Mouse (Mus musculus): ENCODE measurements around the gene Srgap1. TPM values are rescaled to one million over a fixed set of nuclear protein-coding genes. Genes with fewer than 3 reads are reported as not detected.

The Srgap1 gene
- polyA plus RNA-seq, 1 experiment: not detected

- Histone ChIP-seq H3K4me3 (ENCODE audit: insufficient read depth, low read depth, low read length) (no peak overlapping the region), H3K4me1 (ENCODE audit: control insufficient read depth, insufficient read depth, low read length) (peaks cover 2% of the 10 kb centered on the region; the same call in 1 of the 2 replicates), H3K27ac (ENCODE audit: insufficient read depth, low read depth, low read length) (no peak overlapping the region)
- TF ChIP-seq POLR2A (IDR thresholded peaks at IDR 0.05; ENCODE audit: insufficient read depth, low read depth, low read length) (no peak), CTCF (IDR thresholded peaks at IDR 0.05; ENCODE audit: insufficient read depth, low read depth, low read length) (no peak)
- 90% methylated on average over 6 of the region's 6 CpGs for WGBS
Observed at GRCm38 (mm10) chr10:122025198-122025597, 21.9 kb downstream of the Srgap1 start.

GRCm38 (mm10) chr10:122020906-122021305 is 26.2 kb downstream of the Srgap1 start:
- H3K27ac ChIP-seq (ENCODE audit: insufficient read depth, low read depth, low read length): no peak overlapping the region
- WGBS: 93% methylated on average over 5 of the region's 5 CpGs
- TF ChIP-seq POLR2A (IDR thresholded peaks at IDR 0.05; ENCODE audit: insufficient read depth, low read depth, low read length) (no peak), CTCF (IDR thresholded peaks at IDR 0.05; ENCODE audit: insufficient read depth, low read depth, low read length) (no peak)
- H3K4me3 ChIP-seq (ENCODE audit: insufficient read depth, low read depth, low read length): no peak overlapping the region
- H3K4me1 ChIP-seq (ENCODE audit: control insufficient read depth, insufficient read depth, low read length): no peaks in the 10 kb centered on the region

GRCm38 (mm10) chr10:122020255-122020654 is 26.9 kb downstream of the Srgap1 start:
- no peak overlapping the region for H3K4me3 ChIP-seq (ENCODE audit: insufficient read depth, low read depth, low read length)
- TF ChIP-seq POLR2A (IDR thresholded peaks at IDR 0.05; ENCODE audit: insufficient read depth, low read depth, low read length) (no peak), CTCF (IDR thresholded peaks at IDR 0.05; ENCODE audit: insufficient read depth, low read depth, low read length) (no peak)
- no peak overlapping the region for H3K27ac ChIP-seq (ENCODE audit: insufficient read depth, low read depth, low read length)
- 80% methylated on average over 5 of the region's 5 CpGs for WGBS
- no peaks in the 10 kb centered on the region for H3K4me1 ChIP-seq (ENCODE audit: control insufficient read depth, insufficient read depth, low read length)

GRCm38 (mm10) chr10:122018594-122019048 is 28.5 kb downstream of the Srgap1 start:
- Histone ChIP-seq H3K4me1 (ENCODE audit: control insufficient read depth, insufficient read depth, low read length) (no peaks in the 10 kb centered on the region), H3K4me3 (ENCODE audit: insufficient read depth, low read depth, low read length) (no peak overlapping the region), H3K27ac (ENCODE audit: insufficient read depth, low read depth, low read length) (no peak overlapping the region)
- 64% methylated on average over 10 of the region's 10 CpGs for WGBS
- no peak for TF ChIP-seq CTCF (IDR thresholded peaks at IDR 0.05; ENCODE audit: insufficient read depth, low read depth, low read length)
- TF ChIP-seq POLR2A (IDR thresholded peaks at IDR 0.05; ENCODE audit: insufficient read depth, low read depth, low read length): no peak

- 93% methylated on average over 8 of the region's 8 CpGs for WGBS
- TF ChIP-seq CTCF (IDR thresholded peaks at IDR 0.05; ENCODE audit: insufficient read depth, low read depth, low read length) (no peak), POLR2A (IDR thresholded peaks at IDR 0.05; ENCODE audit: insufficient read depth, low read depth, low read length) (no peak)
- Histone ChIP-seq H3K4me1 (ENCODE audit: control insufficient read depth, insufficient read depth, low read length) (no peaks in the 10 kb centered on the region), H3K4me3 (ENCODE audit: insufficient read depth, low read depth, low read length) (no peak overlapping the region), H3K27ac (ENCODE audit: insufficient read depth, low read depth, low read length) (no peak overlapping the region)
Observed at GRCm38 (mm10) chr10:122017743-122018142, 29.4 kb downstream of the Srgap1 start.

GRCm38 (mm10) chr10:122017063-122017462 is 30.1 kb downstream of the Srgap1 start:
- 84% methylated on average over 5 of the region's 5 CpGs for WGBS
- no peak for TF ChIP-seq CTCF (IDR thresholded peaks at IDR 0.05; ENCODE audit: insufficient read depth, low read depth, low read length)
- no peak for TF ChIP-seq POLR2A (IDR thresholded peaks at IDR 0.05; ENCODE audit: insufficient read depth, low read depth, low read length)
- H3K4me1 ChIP-seq (ENCODE audit: control insufficient read depth, insufficient read depth, low read length): no peaks in the 10 kb centered on the region
- no peak overlapping the region for H3K4me3 ChIP-seq (ENCODE audit: insufficient read depth, low read depth, low read length)
- H3K27ac ChIP-seq (ENCODE audit: insufficient read depth, low read depth, low read length): no peak overlapping the region

- H3K4me1 ChIP-seq (ENCODE audit: control insufficient read depth, insufficient read depth, low read length): no peaks in the 10 kb centered on the region
- TF ChIP-seq POLR2A (IDR thresholded peaks at IDR 0.05; ENCODE audit: insufficient read depth, low read depth, low read length) (no peak), CTCF (IDR thresholded peaks at IDR 0.05; ENCODE audit: insufficient read depth, low read depth, low read length) (no peak)
- H3K4me3 ChIP-seq (ENCODE audit: insufficient read depth, low read depth, low read length): no peak overlapping the region
- WGBS: 93% methylated on average over 3 of the region's 3 CpGs
- H3K27ac ChIP-seq (ENCODE audit: insufficient read depth, low read depth, low read length): no peak overlapping the region
Observed at GRCm38 (mm10) chr10:122016631-122017030, 30.5 kb downstream of the Srgap1 start.

GRCm38 (mm10) chr10:122012321-122012720 is 34.8 kb downstream of the Srgap1 start:
- no peak for TF ChIP-seq CTCF (IDR thresholded peaks at IDR 0.05; ENCODE audit: insufficient read depth, low read depth, low read length)
- no peak for TF ChIP-seq POLR2A (IDR thresholded peaks at IDR 0.05; ENCODE audit: insufficient read depth, low read depth, low read length)
- Histone ChIP-seq H3K27ac (ENCODE audit: insufficient read depth, low read depth, low read length) (no peak overlapping the region), H3K4me3 (ENCODE audit: insufficient read depth, low read depth, low read length) (no peak overlapping the region), H3K4me1 (ENCODE audit: control insufficient read depth, insufficient read depth, low read length) (peaks cover 3% of the 10 kb centered on the region; the same call in 1 of the 2 replicates)
- WGBS: 92% methylated on average over 6 of the region's 6 CpGs

GRCm38 (mm10) chr10:122008731-122009391 is 38.3 kb downstream of the Srgap1 start:
- peaks cover 3% of the 10 kb centered on the region; the same call in 1 of the 2 replicates for H3K4me1 ChIP-seq (ENCODE audit: control insufficient read depth, insufficient read depth, low read length)
- no peak overlapping the region for H3K27ac ChIP-seq (ENCODE audit: insufficient read depth, low read depth, low read length)
- WGBS: 57% methylated on average over 12 of the region's 12 CpGs
- TF ChIP-seq CTCF (IDR thresholded peaks at IDR 0.05; ENCODE audit: insufficient read depth, low read depth, low read length) (no peak), POLR2A (IDR thresholded peaks at IDR 0.05; ENCODE audit: insufficient read depth, low read depth, low read length) (no peak)
- H3K4me3 ChIP-seq (ENCODE audit: insufficient read depth, low read depth, low read length): no peak overlapping the region

Data from olfactory bulb, adult 2 months (tissue).